Mouse (Mus musculus): ENCODE data around the gene Csf2.

DNA sequence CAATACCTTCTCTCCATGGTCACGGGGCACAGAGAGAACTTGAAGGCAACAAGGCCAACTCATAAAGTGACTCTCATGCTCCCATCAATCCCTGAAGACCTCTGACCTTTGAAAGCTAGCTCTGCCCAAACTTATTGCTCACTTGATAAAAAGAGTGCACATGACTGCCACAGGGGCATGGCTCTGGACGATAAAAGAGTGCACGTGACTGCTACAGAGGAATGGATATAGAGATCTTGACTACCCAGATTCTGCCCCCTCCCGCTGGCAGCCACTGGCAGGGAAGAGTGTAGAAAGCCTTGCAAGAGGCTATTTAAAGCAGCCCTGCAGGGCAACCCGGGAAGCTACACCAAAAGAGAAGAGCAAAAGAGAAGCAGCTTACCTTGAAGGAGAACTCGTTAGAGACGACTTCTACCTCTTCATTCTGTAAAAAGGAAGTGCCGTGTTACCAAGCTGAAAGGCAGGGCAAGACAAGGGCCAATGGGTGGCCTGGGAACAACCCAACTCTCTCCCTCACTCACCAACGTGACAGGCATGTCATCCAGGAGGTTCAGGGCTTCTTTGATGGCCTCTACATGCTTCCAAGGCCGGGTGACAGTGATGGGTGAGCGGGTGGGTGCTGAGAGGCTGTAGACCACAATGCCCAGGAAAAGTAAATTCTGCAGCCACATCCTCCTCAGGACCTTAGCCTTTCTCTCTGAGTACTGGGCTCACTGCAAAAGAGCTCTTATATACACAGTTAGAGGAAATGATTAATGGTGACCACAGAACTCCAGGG is at the start of gene Csf2:
- TF ChIP-seq CTCF (IDR thresholded peaks at IDR 0.05; ENCODE audit: insufficient read depth, low read depth, low read length) (no peak), POLR2A (IDR thresholded peaks at IDR 0.05; ENCODE audit: insufficient read depth, low read depth, low read length) (no peak)
